8 mouse cellular contexts compared by ENCODE assay signal in genomic region chr11:71019201-71020068, GRCm38 (mm10). TPM values are rescaled to one million over a fixed set of nuclear protein-coding genes. Genes with fewer than 3 reads are reported as not detected.
DNase-seq lines count a peak whose midpoint lies in the region; ATAC-seq and TF ChIP-seq lines count a peak whose summit lies in the region.

TSS of gene Mis12 (plus strand) at chr11:71019611.
TSS of gene Derl2 (minus strand) at chr11:71019841.

- peak; percentile 97 for DNase-seq in ES-E14 (ENCODE audit: low read depth, low spot score)
- peak; percentile 99 for DNase-seq in cerebellum, adult 11-12 months
- peak; percentile 99 for DNase-seq in heart, postnatal 25 days (ENCODE audit: low spot score)
- DNase-seq in layer of hippocampus, adult 18-20 months (ENCODE audit: low spot score in 2 of 2): peak; percentile 99
- peak; percentile 96 for DNase-seq in lung, adult 2 months
- DNase-seq in thymus, adult 18-20 months: peak; percentile 98 to 99

- no peaks in the 10 kb centered on the region for H3K9me3 ChIP-seq in ES-E14 (ENCODE audit: control insufficient read depth, insufficient read depth, low read depth, low read length)
- no peaks in the 10 kb centered on the region for H3K9me3 ChIP-seq in forebrain, embryonic 15.5 days

- H3K4me2 ChIP-seq in forebrain, embryonic 15.5 days (replicated peaks): peak within 1 kb of the TSS; percentile 72

- H3K27me3 ChIP-seq in forebrain, embryonic 15.5 days: no peaks in the 10 kb centered on the region

- intact Hi-C loops in heart, postnatal 25 days (cut with DNase I): loop anchor here (2.0 to 10.0 kb wide), 3 partner anchors 15 to 125 kb away; partner anchors contain the start of genes Dhx33, Nlrp1a and Rpain

- peak; percentile 72; the same call in 1 of the 2 replicates for TF ChIP-seq POLR2A in lung, adult 2 months (IDR thresholded peaks at IDR 0.05; ENCODE audit: borderline replicate concordance, extremely low read depth, low read depth, low read length)

- peaks cover 0 to 9% of the 10 kb centered on the region in 2 experiments; a peak in 1 of 4 replicates for H3K4me1 ChIP-seq in ES-E14 (ENCODE audit: control insufficient read depth in 2 of 2, insufficient read depth in 2 of 2, low read length in 2 of 2, poor library complexity in 1 of 2)
- peaks cover 61% of the 10 kb centered on the region for H3K4me1 ChIP-seq in forebrain, embryonic 15.5 days
- peaks cover 17% of the 10 kb centered on the region for H3K4me1 ChIP-seq in lung, adult 2 months (ENCODE audit: control insufficient read depth, insufficient read depth, low read length)

- H3K9ac ChIP-seq in ES-E14 (ENCODE audit: insufficient read depth, low read depth, low read length, poor library complexity, severe bottlenecking): peak within 1 kb of the TSS; percentile 89
- H3K9ac ChIP-seq in forebrain, embryonic 15.5 days (replicated peaks): peak within 1 kb of the TSS; percentile 79

- WGBS in forebrain, embryonic 15.5 days: under 1% methylated on average over 71 of the region's 71 CpGs
- under 1% methylated on average over 71 of the region's 71 CpGs for WGBS in lung, adult 2 months

- H3K4me3 ChIP-seq in ES-E14 (ENCODE audit: insufficient read depth in 1 of 2, low read depth in 1 of 2, low read length in 2 of 2, poor library complexity in 1 of 2, severe bottlenecking in 1 of 2): peak within 1 kb of the TSS; percentile 78 to 99
- H3K4me3 ChIP-seq in forebrain, embryonic 15.5 days: peak within 1 kb of the TSS; percentile 73
- peak within 1 kb of the TSS; percentile 93 for H3K4me3 ChIP-seq in lung, adult 2 months (replicated peaks; ENCODE audit: extremely low read depth, low read depth, low read length)

- H3K36me3 ChIP-seq in ES-E14 (ENCODE audit: control insufficient read depth, insufficient read depth, low read length, poor library complexity, severe bottlenecking): peaks cover 7% of the 10 kb centered on the region; the same call in 1 of the 2 replicates
- no peaks in the 10 kb centered on the region; the same call in 1 of the 2 replicates for H3K36me3 ChIP-seq in forebrain, embryonic 15.5 days

- in situ Hi-C loops in ES-E14 (cut with MboI; ENCODE audit: low sequenced_read_pairs in 2 of 2, unreplicated experiment in 2 of 2): no loop called here

- no peak for TF ChIP-seq CTCF in lung, adult 2 months (IDR thresholded peaks at IDR 0.05; ENCODE audit: insufficient read depth, low read length)

- peak within 1 kb of the TSS; percentile 80 for H3K27ac ChIP-seq in ES-E14 (ENCODE audit: insufficient read depth, low read depth, low read length, poor library complexity, severe bottlenecking)
- peak within 1 kb of the TSS; percentile 91 for H3K27ac ChIP-seq in forebrain, embryonic 15.5 days (replicated peaks)

- peak; percentile 100 for ATAC-seq in forebrain, embryonic 15.5 days (replicated peaks)
- peak; percentile 95 for ATAC-seq in neutrophil, adult 5-6 weeks (ENCODE audit: extremely low read depth, insufficient number of reproducible peaks, low FRiP score, poor library complexity, severe bottlenecking)

TF ChIP-seq in ES-E14, 5 proteins besides CTCF, POLR2A, EP300 and RAD21:
- TF ChIP-seq CHD2 (IDR thresholded peaks at IDR 0.05; ENCODE audit: low read depth, low read length) (peak; percentile 93), HCFC1 (IDR thresholded peaks at IDR 0.05; ENCODE audit: borderline replicate concordance, insufficient read depth, low read length) (peak; percentile 65; the same call in 1 of the 2 replicates), ZC3H11A (IDR thresholded peaks at IDR 0.05; ENCODE audit: borderline replicate concordance, low read depth, low read length) (no peak), ZNF384 (IDR thresholded peaks at IDR 0.05; ENCODE audit: low read depth, low read length) (no peak), MAFK (IDR thresholded peaks at IDR 0.05; ENCODE audit: insufficient read depth, low read depth, low read length) (no peak)

RNA-seq across cellular contexts. Expression of gene Mis12, which starts in this region (rescaled TPM):
- 17.5 and 27.0 TPM in 2 replicates for total RNA-seq in ES-E14 (2012; rRNA removed)
- polyA plus RNA-seq in forebrain, embryonic 15.5 days (2015; fragmentation: Nextera tagmentation; extraction: Ambion mirVana): 39.4 and 40.5 TPM in 2 replicates
- 1 to 10 TPM; 6.2 to 7.1 TPM for total RNA-seq in heart, postnatal 25 days (2021)
- 10 to 100 TPM; 17.7 to 19.5 TPM for total RNA-seq in layer of hippocampus, adult 18-20 months (2021)
- polyA plus RNA-seq in lung, adult 2 months (2012; rRNA removed): 3.2 and 5.1 TPM in 2 replicates
- 16.8 and 20.4 TPM in 2 replicates for total RNA-seq in neutrophil, adult 5-6 weeks (2017)

RNA-seq across cellular contexts. Expression of gene Derl2, which starts in this region (rescaled TPM):
- 44.2 and 45.1 TPM in 2 replicates for total RNA-seq in ES-E14 (2012; rRNA removed)
- polyA plus RNA-seq in forebrain, embryonic 15.5 days (2015; fragmentation: Nextera tagmentation; extraction: Ambion mirVana): 35.5 and 36.2 TPM in 2 replicates
- total RNA-seq in heart, postnatal 25 days (2021): 10 to 100 TPM; 34.8 to 35.6 TPM
- total RNA-seq in layer of hippocampus, adult 18-20 months (2021): 10 to 100 TPM; 26.7 to 27.6 TPM
- polyA plus RNA-seq in lung, adult 2 months (2012; rRNA removed): 9.0 and 15.5 TPM in 2 replicates
- 41.1 and 42.6 TPM in 2 replicates for total RNA-seq in neutrophil, adult 5-6 weeks (2017)

Comparison
In these comparisons a context has a peak if more than half of its experiments do, and no peak if none do; other contexts are left out.
1. Peak in every context shown above with its lines: DNase-seq, ATAC-seq, H3K4me3 ChIP-seq and H3K27ac ChIP-seq.